Mouse (Mus musculus) forebrain, embryonic 14.5 days (tissue): ENCODE measurements around the gene Pde4b. TPM values are rescaled to one million over a fixed set of nuclear protein-coding genes. Genes with fewer than 3 reads are reported as not detected.

Experiments
- ATAC-seq: fragments of 200-750 bp; cut with Nextera tagmentation; 2 replicates; pipeline ENCODE4 v1.8.0; 2017; ENCODE audit warnings: mild to moderate bottlenecking, moderate library complexity
- DNase-seq: peaks from one replicate; pipeline ENCODE4 v3.0.0-alpha.2; 2015; ENCODE audit warnings: low spot score
- H3K27ac ChIP-seq: fragments of 300-500 bp; sonication (generic); 2 replicates; pipeline ENCODE4 v1.5.1; 2014; ENCODE audit warnings: low read depth, mild to moderate bottlenecking, control low read depth, low read length, moderate library complexity
- H3K27me3 ChIP-seq: fragments of 300-500 bp; sonication (generic); replicated peaks from 2 replicates; pipeline ENCODE4 v1.6.1; 2014; ENCODE audit warnings: low read length, control low read depth, mixed read lengths; ENCODE audit not compliant: control insufficient read depth, insufficient read depth
- H3K36me3 ChIP-seq: fragments of 300-500 bp; sonication (generic); 2 replicates; pipeline ENCODE4 v1.6.1; 2014; ENCODE audit warnings: low read length, control low read depth; ENCODE audit not compliant: control insufficient read depth, insufficient read depth
- H3K4me1 ChIP-seq: fragments of 300-500 bp; sonication (generic); 2 replicates; pipeline ENCODE4 v1.6.1; 2014; ENCODE audit warnings: antibody characterized with exemption, low read length, control low read depth; ENCODE audit not compliant: control insufficient read depth, insufficient read depth
- H3K4me2 ChIP-seq: fragments of 300-500 bp; sonication (generic); 2 replicates; pipeline ENCODE4 v1.6.1; 2014; ENCODE audit warnings: mild to moderate bottlenecking, control low read depth, low read length
- H3K4me3 ChIP-seq: fragments of 300-500 bp; sonication (generic); 2 replicates; pipeline ENCODE4 v1.5.1; 2014; ENCODE audit warnings: low read depth, low read length, control low read depth
- H3K9ac ChIP-seq: fragments of 300-500 bp; sonication (generic); 2 replicates; pipeline ENCODE4 v1.6.1; 2014; ENCODE audit warnings: mild to moderate bottlenecking, low read length, control low read depth, moderate library complexity
- H3K9me3 ChIP-seq: fragments of 300-500 bp; sonication (generic); replicated peaks from 2 replicates; pipeline ENCODE4 v1.6.1; 2016; ENCODE audit warnings: low read length, control low read depth, mixed read lengths; ENCODE audit not compliant: control insufficient read depth
- WGBS: fragments of 180-500 bp; shearing (Covaris S2); extraction: QIAGEN DNeasy Blood & Tissue Kit; methylation state at CpG from one replicate; pipeline ENCODE4 v1.1.7; 2014; 5-methylcytosine and 5-hydroxymethylcytosine counted together
- polyA plus RNA-seq: library from polyadenylated mRNA; unstranded; fragments of >200 nt; fragmentation: Nextera tagmentation; extraction: Ambion mirVana; gene quantifications from 2 replicates; pipeline ENCODE4 v1.2.1, GENCODE M21; 2014

The Pde4b gene
- polyA plus RNA-seq, 1 experiment from 2014 or later: 30.8 TPM

DNA sequence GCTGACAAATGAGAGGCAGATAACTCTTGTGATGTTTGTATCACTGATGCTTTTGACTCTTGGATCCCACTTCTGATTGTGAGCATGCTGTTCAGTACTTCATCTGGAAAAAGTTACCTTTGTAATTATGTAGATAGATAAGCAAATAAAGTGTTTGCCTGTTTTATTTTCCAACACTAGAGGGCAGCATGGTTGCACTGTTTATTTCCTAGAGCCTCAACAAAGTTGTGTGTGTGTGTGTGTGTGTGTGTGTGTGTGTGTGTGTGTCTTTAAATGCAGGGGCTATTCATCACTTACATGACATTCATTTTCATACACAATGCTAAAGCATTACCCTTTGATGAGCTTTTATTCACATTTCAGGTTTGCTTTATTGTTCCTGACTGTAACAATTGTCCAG, 139.4 kb downstream of the Pde4b start:
- no peak overlapping the region for H3K4me2 ChIP-seq

DNA sequence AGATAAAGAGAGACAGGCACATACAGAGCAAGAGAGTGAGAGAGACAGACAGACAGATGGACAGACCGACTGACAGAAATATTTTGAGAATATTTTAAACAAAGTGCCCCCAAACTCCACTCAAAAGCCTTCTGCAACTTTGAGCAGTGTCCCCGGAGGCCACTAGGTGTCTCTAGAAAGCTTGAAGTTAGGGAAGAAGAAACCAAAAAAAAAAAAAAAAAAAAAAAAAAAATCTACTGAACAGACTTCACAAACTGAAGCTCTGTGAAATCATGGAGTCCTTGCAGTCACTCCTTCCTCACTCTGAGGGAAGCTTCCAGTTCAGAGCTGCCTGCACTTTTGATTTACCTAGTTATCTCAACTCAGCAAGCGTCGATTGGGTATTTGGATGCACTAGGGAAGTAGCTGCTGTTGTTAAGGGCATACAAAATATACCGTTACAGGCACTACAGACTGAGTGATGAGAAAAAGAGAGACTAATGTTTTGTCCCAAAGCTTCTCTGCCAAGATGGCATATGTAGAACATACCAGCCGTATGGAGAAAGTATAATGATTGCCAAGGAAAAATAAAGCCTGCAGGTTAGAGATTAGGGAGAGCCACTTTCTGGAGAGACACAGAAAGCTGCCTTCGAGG, 141.7 kb downstream of the Pde4b start:
- H3K9me3 ChIP-seq: no peaks in the 10 kb centered on the region
- H3K27ac ChIP-seq: no peak overlapping the region
- 0 out of 2 replicates have a peak, but pooled peaks cover 2% of the 10 kb centered on the region for H3K27me3 ChIP-seq
- no peak overlapping the region for H3K4me2 ChIP-seq
- no peak overlapping the region for H3K9ac ChIP-seq
- H3K36me3 ChIP-seq: no peaks in the 10 kb centered on the region
- ATAC-seq (peak; percentile 66), DNase-seq (peak; percentile 88)
- H3K4me1 ChIP-seq: no peaks in the 10 kb centered on the region
- 36% methylated on average over 7 of the region's 7 CpGs for WGBS
- H3K4me3 ChIP-seq: no peak overlapping the region

More for the DNA sequence above, 139.4 kb downstream of the Pde4b start:
- Histone ChIP-seq H3K27me3 (0 out of 2 replicates have a peak, but pooled peaks cover 2% of the 10 kb centered on the region), H3K9me3 (no peaks in the 10 kb centered on the region), H3K9ac (no peak overlapping the region), H3K4me3 (no peak overlapping the region), H3K27ac (no peak overlapping the region), H3K4me1 (no peaks in the 10 kb centered on the region), H3K36me3 (no peaks in the 10 kb centered on the region)
- ATAC-seq (0 out of 2 replicates have a peak, but pooled peaks have one; percentile 20), DNase-seq (peak; percentile 73)

DNA sequence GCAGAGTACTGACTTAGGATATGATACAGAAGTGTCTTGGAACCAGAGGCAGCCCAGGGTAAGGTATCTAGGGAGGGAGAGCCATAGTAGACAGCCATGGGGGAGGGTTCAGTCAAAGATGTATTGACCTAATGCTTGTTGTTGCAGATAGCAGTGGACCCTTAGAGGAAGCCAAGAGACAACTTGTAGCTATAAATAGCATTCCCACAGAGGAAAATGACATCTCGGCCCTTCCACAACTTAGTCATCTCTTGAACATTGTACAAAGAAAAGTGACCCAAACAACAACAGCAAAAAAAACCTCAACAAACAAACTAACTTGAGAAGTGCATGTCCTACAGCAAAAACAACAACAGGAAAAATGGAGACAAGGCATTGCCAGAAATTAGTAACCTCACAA, 143.6 kb downstream of the Pde4b start:
- Histone ChIP-seq H3K27me3 (0 out of 2 replicates have a peak, but pooled peaks cover 2% of the 10 kb centered on the region), H3K4me3 (no peak overlapping the region), H3K9me3 (no peaks in the 10 kb centered on the region), H3K4me1 (0 out of 2 replicates have a peak, but pooled peaks cover 4% of the 10 kb centered on the region), H3K27ac (no peak overlapping the region), H3K9ac (no peak overlapping the region), H3K4me2 (no peak overlapping the region), H3K36me3 (no peaks in the 10 kb centered on the region)
- ATAC-seq (no peak), DNase-seq (no peak)
- WGBS: 86% methylated on average over 1 of the region's 1 CpGs

DNA sequence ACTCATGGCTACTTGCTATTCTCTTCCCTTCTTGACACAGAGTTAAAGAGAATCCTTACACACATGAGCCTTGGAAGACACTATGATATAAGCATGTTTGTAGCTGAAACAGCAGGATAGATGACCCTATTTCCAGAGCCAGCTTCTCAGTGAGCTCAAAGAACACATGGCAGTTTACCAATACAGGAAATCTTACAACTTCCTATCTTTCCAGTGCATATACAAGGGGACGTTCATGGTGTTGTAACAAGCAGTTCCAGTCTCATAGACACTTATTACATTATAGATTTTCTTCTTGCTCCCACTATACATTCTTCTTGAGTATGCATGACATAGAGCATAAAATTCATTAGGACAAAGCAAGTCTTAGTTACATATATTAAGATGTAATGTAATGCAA, 146.3 kb downstream of the Pde4b start:
- WGBS: 81% methylated on average over 1 of the region's 1 CpGs
- Histone ChIP-seq H3K27me3 (no peaks in the 10 kb centered on the region), H3K9ac (no peak overlapping the region), H3K36me3 (no peaks in the 10 kb centered on the region), H3K4me1 (peaks cover 4% of the 10 kb centered on the region; the same call in 1 of the 2 replicates), H3K4me3 (no peak overlapping the region), H3K4me2 (no peak overlapping the region), H3K27ac (no peak overlapping the region), H3K9me3 (no peaks in the 10 kb centered on the region)
- DNase-seq (no peak), ATAC-seq (no peak)

DNA sequence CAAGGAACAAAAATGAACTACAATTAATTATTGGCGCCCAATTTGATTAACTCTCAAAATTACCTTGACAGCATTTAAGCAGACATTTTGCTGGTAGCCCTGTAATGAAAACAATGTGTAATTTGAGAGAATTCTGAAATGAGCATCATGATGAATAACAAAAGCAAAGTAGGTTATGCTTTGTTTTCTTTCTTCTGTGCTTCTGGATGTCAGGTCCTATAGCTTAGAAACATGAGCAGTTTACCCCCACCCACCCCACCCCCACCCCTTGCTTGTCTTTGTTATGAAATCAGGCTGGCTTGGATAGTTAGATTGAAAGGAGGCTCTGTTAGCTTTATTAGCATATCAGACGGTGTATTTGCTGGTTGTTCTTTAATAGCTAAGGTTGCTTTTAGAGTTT, 147.8 kb downstream of the Pde4b start:
- peaks cover 14% of the 10 kb centered on the region for H3K4me1 ChIP-seq
- no peaks in the 10 kb centered on the region for H3K27me3 ChIP-seq
- DNase-seq: no peak
- H3K9me3 ChIP-seq: no peaks in the 10 kb centered on the region
- no peaks in the 10 kb centered on the region for H3K36me3 ChIP-seq
- H3K4me2 ChIP-seq: no peak overlapping the region
- no peak overlapping the region for H3K9ac ChIP-seq
- no peak overlapping the region for H3K4me3 ChIP-seq
- no peak for ATAC-seq
- WGBS: 38% methylated on average over 2 of the region's 2 CpGs
- no peak overlapping the region for H3K27ac ChIP-seq

DNA sequence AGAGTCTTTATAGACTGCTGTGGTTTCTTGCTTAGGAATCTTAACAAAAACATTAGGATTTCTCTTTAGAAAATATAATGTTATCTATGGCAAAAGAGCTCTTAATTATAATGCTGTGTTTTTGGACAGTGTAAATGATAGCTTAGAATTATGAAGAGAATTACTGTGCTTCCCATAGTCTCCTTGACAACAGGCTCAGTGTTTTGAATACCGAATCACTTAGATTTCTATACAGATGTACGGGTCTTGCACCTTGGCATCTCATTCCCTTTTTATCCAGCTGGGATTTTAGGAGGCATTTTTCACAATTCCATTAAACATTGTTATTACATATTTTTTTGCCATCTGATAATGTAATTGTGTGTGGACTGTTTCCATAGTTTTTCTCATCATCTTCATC, 151.8 kb downstream of the Pde4b start:
- H3K27ac ChIP-seq: peak overlapping the region; percentile 50; the same call in 1 of the 2 replicates
- peaks cover 25% of the 10 kb centered on the region for H3K4me1 ChIP-seq
- 44% methylated on average over 2 of the region's 2 CpGs for WGBS
- no peak overlapping the region for H3K4me3 ChIP-seq
- H3K9me3 ChIP-seq: no peaks in the 10 kb centered on the region
- H3K36me3 ChIP-seq: no peaks in the 10 kb centered on the region
- H3K9ac ChIP-seq: no peak overlapping the region
- ATAC-seq (peak; percentile 43; the same call in 1 of the 2 replicates), DNase-seq (peak; percentile 59)
- no peak overlapping the region for H3K4me2 ChIP-seq
- H3K27me3 ChIP-seq: no peaks in the 10 kb centered on the region

DNA sequence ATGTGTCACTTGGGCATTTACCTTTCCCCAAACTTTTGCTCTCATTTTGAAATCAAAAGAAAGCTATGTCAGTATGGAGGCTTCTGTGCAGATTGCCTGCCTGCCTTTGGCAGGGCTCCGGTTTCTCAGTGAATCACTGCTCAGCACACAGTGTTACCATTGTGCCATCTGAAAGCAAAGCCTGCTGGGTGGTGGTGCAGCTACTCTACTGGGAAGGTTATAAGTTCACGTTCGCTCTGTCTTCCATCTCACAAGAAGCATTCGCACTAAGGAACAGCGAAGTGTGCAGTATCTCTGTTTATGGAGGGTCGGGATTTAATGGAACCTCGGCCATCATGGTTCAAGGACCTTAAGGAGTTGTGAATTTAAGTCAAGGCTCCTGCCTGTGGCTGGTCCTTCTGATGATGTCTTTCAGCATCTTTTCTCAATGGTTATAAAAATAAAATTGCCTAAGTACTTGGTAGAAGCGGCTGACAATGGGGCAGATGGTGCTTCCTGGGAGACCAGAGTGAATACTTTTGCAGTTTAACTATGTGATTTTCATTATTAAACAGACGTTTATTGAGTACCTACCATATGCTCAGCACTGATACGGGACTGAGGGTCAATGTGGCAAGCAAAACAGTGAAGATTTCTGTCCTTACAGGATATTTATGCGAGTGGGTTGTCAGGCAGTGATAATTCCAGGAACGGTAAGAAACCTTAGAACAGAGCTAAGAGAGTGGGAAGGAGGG, 152.5 kb downstream of the Pde4b start:
- peak; percentile 77 for DNase-seq
- Histone ChIP-seq H3K9me3 (no peaks in the 10 kb centered on the region), H3K27ac (peak overlapping the region; percentile 55), H3K4me2 (0 out of 2 replicates have a peak overlapping the region, but pooled peaks have one; percentile 1), H3K9ac (no peak overlapping the region), H3K36me3 (no peaks in the 10 kb centered on the region), H3K27me3 (no peaks in the 10 kb centered on the region), H3K4me3 (no peak overlapping the region), H3K4me1 (peaks cover 24% of the 10 kb centered on the region)
- ATAC-seq: peak; percentile 78
- 64% methylated on average over 12 of the region's 12 CpGs for WGBS

DNA sequence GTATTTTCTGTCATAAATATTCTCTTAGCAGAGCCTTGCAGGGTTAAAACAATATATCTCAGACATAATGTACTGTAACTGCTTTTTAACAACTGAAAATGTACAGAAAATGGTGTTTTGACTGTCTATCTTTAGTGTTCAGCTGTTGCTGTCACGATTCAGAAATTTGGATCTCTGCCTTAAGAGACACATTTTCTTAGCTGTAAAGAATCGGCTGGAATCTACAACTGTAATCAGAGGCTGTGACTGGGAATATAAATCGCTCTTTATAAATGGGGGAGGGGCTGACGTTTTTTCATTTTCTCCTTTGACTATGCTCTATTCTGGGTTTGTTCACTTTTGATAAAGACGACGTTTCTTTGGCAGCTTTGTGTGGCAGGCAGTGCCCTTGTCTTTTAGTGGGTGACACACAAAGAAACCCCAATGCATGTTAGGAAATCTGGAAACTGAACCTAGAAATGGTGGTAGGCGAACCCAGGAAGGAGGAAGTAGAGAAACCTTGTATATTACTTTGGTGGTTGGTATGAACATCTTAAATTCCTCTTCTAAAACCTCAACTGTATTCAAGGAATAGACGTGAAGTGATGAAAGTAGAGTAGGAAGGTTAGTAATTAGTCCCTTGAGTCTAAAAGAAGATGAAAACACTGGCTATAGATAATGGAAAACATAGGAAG, 153.5 kb downstream of the Pde4b start:
- Histone ChIP-seq H3K9me3 (no peaks in the 10 kb centered on the region), H3K27ac (peak overlapping the region; percentile 65; the same call in 1 of the 2 replicates), H3K36me3 (no peaks in the 10 kb centered on the region), H3K4me3 (no peak overlapping the region), H3K9ac (no peak overlapping the region), H3K27me3 (no peaks in the 10 kb centered on the region), H3K4me1 (peaks cover 21% of the 10 kb centered on the region), H3K4me2 (no peak overlapping the region)
- ATAC-seq (peak; percentile 63; the same call in 1 of the 2 replicates), DNase-seq (peak; percentile 81)
- WGBS: 59% methylated on average over 8 of the region's 8 CpGs
